ENCODE assay signal across 11 mouse cellular contexts in the genomic region with DNA sequence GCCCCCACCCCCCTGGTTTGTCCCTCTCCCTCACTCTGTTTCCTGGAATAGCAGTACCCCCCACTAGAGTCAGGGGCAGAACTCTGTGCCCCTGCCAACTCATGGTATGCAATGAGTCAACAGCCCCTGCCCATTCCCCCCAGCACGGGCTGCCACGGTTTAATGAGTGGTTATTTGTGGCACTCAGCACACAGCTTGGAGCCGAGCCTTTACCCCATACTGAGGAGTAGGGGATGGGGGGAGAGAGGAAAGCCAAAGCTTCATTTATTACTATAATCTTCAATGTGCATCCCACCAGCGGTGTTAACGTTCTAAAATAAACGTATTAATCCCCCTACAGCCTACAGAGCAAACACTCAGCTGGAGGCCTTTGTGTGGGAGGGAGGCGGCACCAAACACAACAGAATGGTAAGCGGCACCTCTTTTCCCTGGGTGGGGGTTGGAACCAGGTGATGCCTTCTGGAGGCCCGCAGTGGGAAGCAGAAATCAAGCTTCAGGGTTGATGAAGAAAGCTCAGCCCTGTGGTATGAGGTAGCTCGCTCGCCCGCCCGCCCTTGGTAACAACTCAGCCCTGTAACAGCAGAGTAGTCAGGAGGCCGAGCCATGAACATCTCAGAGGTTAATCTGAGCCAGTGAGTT. TPM values are rescaled to one million over a fixed set of nuclear protein-coding genes. Genes with fewer than 3 reads are reported as not detected.
DNase-seq lines count a peak whose midpoint lies in the region; ATAC-seq and TF ChIP-seq lines count a peak whose summit lies in the region.
"Had no signal": no experiment of that assay in that cellular context is flagged by ENCODE, and none has a peak within 500 bp of the region (broad histone marks: within the 10 kb centered on the region; RNA-seq: fewer than 3 reads in every experiment).

No protein-coding gene starts in this region.

- H3K9ac ChIP-seq in hindbrain, embryonic 16.5 days (ENCODE audit: low read depth, low read length): no peak overlapping the region
- no peak overlapping the region for H3K9ac ChIP-seq in stomach, postnatal 0 days (ENCODE audit: low read length)

- TF ChIP-seq EP300 in stomach, postnatal 0 days (optimal IDR thresholded peaks at IDR 0.05): no peak

- H3K4me1 ChIP-seq in hindbrain, embryonic 16.5 days (ENCODE audit: control insufficient read depth, insufficient read depth, low read depth, low read length): peaks cover 14% of the 10 kb centered on the region
- H3K4me1 ChIP-seq in stomach, postnatal 0 days (replicated peaks; ENCODE audit: control insufficient read depth, insufficient read depth): peaks cover 4% of the 10 kb centered on the region; the same call in 1 of the 2 replicates

- H3K36me3 ChIP-seq in hindbrain, embryonic 16.5 days (ENCODE audit: control insufficient read depth, insufficient read depth, low read length): no peaks in the 10 kb centered on the region
- H3K36me3 ChIP-seq in stomach, postnatal 0 days (ENCODE audit: control insufficient read depth, insufficient read depth, low read length): no peaks in the 10 kb centered on the region

- H3K4me2 ChIP-seq in hindbrain, embryonic 16.5 days (ENCODE audit: low read length): no peak overlapping the region
- H3K4me2 ChIP-seq in stomach, postnatal 0 days (replicated peaks; ENCODE audit: low read depth): peak overlapping the region; percentile 17; the same call in 1 of the 2 replicates

- no peaks in the 10 kb centered on the region for H3K9me3 ChIP-seq in hindbrain, embryonic 16.5 days (ENCODE audit: control insufficient read depth, low read length)
- no peaks in the 10 kb centered on the region for H3K9me3 ChIP-seq in stomach, postnatal 0 days (ENCODE audit: control insufficient read depth, low read length)

- 31% methylated on average over 14 of the region's 14 CpGs for WGBS in hindbrain, embryonic 16.5 days
- 29% methylated on average over 14 of the region's 14 CpGs for WGBS in stomach, postnatal 0 days

- H3K27me3 ChIP-seq in hindbrain, embryonic 16.5 days (replicated peaks; ENCODE audit: control insufficient read depth, insufficient read depth, low read length): no peaks in the 10 kb centered on the region
- H3K27me3 ChIP-seq in stomach, postnatal 0 days (ENCODE audit: control insufficient read depth, insufficient read depth, low read length): no peaks in the 10 kb centered on the region

- no peak overlapping the region for H3K27ac ChIP-seq in hindbrain, embryonic 16.5 days (ENCODE audit: low read depth, low read length)
- peak overlapping the region; percentile 74 for H3K27ac ChIP-seq in stomach, postnatal 0 days (replicated peaks)

- peak; percentile 28 for DNase-seq in adrenal gland, adult 2 months
- no peak for DNase-seq in adrenal gland, postnatal 4 days (ENCODE audit: low spot score in 2 of 2)
- peak; percentile 55 for DNase-seq in ovary, adult 18-20 months (ENCODE audit: low spot score)
- no peak for DNase-seq in ovary, postnatal 14 days (ENCODE audit: low spot score)
- DNase-seq in stomach, postnatal 0 days (ENCODE audit: low spot score): peak; percentile 53
- no peak for DNase-seq in embryo, embryonic 11 days

- no peak overlapping the region for H3K4me3 ChIP-seq in hindbrain, embryonic 16.5 days (ENCODE audit: low read length)
- no peak overlapping the region for H3K4me3 ChIP-seq in stomach, postnatal 0 days (ENCODE audit: low read depth, low read length)
- H3K4me3 ChIP-seq: myocyte had no signal

- ATAC-seq in hindbrain, embryonic 16.5 days: peak; percentile 46; the same call in 1 of the 2 replicates
- ATAC-seq in stomach, postnatal 0 days (ENCODE audit: low FRiP score, low TSS enrichment): peak; percentile 71
- ATAC-seq in frontal cortex, adult (ENCODE audit: low TSS enrichment): no peak

- TF ChIP-seq CTCF in stomach, postnatal 0 days (IDR thresholded peaks at IDR 0.05; ENCODE audit: low read depth): no peak

RNA-seq across cellular contexts. Expression of a gene that starts 6.5 kb away (rescaled TPM):
- total RNA-seq in adrenal gland, adult 2 months (2021): 10 to 100 TPM; 42.6 to 54.7 TPM
- polyA plus RNA-seq in adrenal gland, adult 2 months (2012; rRNA removed): 68.9 and 73.5 TPM in 2 replicates
- 10 to 100 TPM; 29.5 to 32.0 TPM for total RNA-seq in adrenal gland, postnatal 4 days (2021)
- 44.7 and 48.7 TPM in 2 replicates for polyA plus RNA-seq in hindbrain, embryonic 16.5 days (2015; fragmentation: Nextera tagmentation; extraction: Ambion mirVana)
- 42.2 and 44.5 TPM in 2 replicates for polyA plus RNA-seq in stomach, postnatal 0 days (2015; fragmentation: Nextera tagmentation; extraction: Ambion mirVana)

RNA-seq across cellular contexts. Expression of a gene that starts 24.2 kb away (rescaled TPM):
- under 1 TPM in 1 of 2 experiments, not detected in 1; 0.40 TPM for total RNA-seq in adrenal gland, adult 2 months (2021)
- not detected in 2 replicates for polyA plus RNA-seq in adrenal gland, adult 2 months (2012; rRNA removed)
- total RNA-seq in adrenal gland, postnatal 4 days (2021): 10 to 100 TPM in 1 of 2 experiments, under 1 TPM in 1; 0.92 to 10.3 TPM
- 0.26 and 0.73 TPM in 2 replicates for polyA plus RNA-seq in hindbrain, embryonic 16.5 days (2015; fragmentation: Nextera tagmentation; extraction: Ambion mirVana)
- polyA plus RNA-seq in stomach, postnatal 0 days (2015; fragmentation: Nextera tagmentation; extraction: Ambion mirVana): 0.19 and 0.25 TPM in 2 replicates
- total RNA-seq: adrenal gland, adult 18-20 months had no signal

RNA-seq across cellular contexts. Expression of a gene that starts 32.7 kb away (rescaled TPM):
- total RNA-seq in adrenal gland, adult 2 months (2021): 10 to 100 TPM; 34.4 to 63.1 TPM
- 37.2 and 45.3 TPM in 2 replicates for polyA plus RNA-seq in adrenal gland, adult 2 months (2012; rRNA removed)
- 10 to 100 TPM; 41.6 to 43.5 TPM for total RNA-seq in adrenal gland, postnatal 4 days (2021)
- 60.9 and 69.6 TPM in 2 replicates for polyA plus RNA-seq in hindbrain, embryonic 16.5 days (2015; fragmentation: Nextera tagmentation; extraction: Ambion mirVana)
- polyA plus RNA-seq in stomach, postnatal 0 days (2015; fragmentation: Nextera tagmentation; extraction: Ambion mirVana): 19.6 and 20.5 TPM in 2 replicates

RNA-seq across cellular contexts. Expression of a gene that starts 35.3 kb away (rescaled TPM):
- 10 to 100 TPM in 1 of 2 experiments, 1 to 10 TPM in 1; 4.5 to 48.6 TPM for total RNA-seq in adrenal gland, adult 2 months (2021)
- polyA plus RNA-seq in adrenal gland, adult 2 months (2012; rRNA removed): 7.8 TPM in 1 of 2 replicates, not detected in the other
- 100 to 1,000 TPM in 1 of 2 experiments, 10 to 100 TPM in 1; 18.3 to 847 TPM for total RNA-seq in adrenal gland, postnatal 4 days (2021)
- 5.2 and 6.5 TPM in 2 replicates for polyA plus RNA-seq in hindbrain, embryonic 16.5 days (2015; fragmentation: Nextera tagmentation; extraction: Ambion mirVana)
- polyA plus RNA-seq in stomach, postnatal 0 days (2015; fragmentation: Nextera tagmentation; extraction: Ambion mirVana): 26.3 and 49.4 TPM in 2 replicates
- polyA plus RNA-seq: myocyte had no signal

RNA-seq across cellular contexts. Expression of a gene that starts 39.1 kb away (rescaled TPM):
- 1 to 10 TPM in 1 of 2 experiments, under 1 TPM in 1; 0.49 to 1.5 TPM for total RNA-seq in adrenal gland, adult 2 months (2021)
- polyA plus RNA-seq in adrenal gland, adult 2 months (2012; rRNA removed): 1.7 and 5.1 TPM in 2 replicates
- 10 to 100 TPM; 23.9 to 53.3 TPM for total RNA-seq in adrenal gland, postnatal 4 days (2021)
- polyA plus RNA-seq in hindbrain, embryonic 16.5 days (2015; fragmentation: Nextera tagmentation; extraction: Ambion mirVana): 4.7 and 5.3 TPM in 2 replicates
- 1.5 and 2.7 TPM in 2 replicates for polyA plus RNA-seq in stomach, postnatal 0 days (2015; fragmentation: Nextera tagmentation; extraction: Ambion mirVana)
- total RNA-seq: layer of hippocampus, postnatal 25 days had no signal

Comparison
In these comparisons a context has a peak if more than half of its experiments do, and no peak if none do; other contexts are left out.
1. DNase-seq: peak in adrenal gland, adult 2 months (single experiment), ovary, adult 18-20 months (single experiment) and stomach, postnatal 0 days (single experiment); none in adrenal gland, postnatal 4 days (0 of 2), ovary, postnatal 14 days (single experiment) and embryo, embryonic 11 days (single experiment).